Mouse (Mus musculus) stomach, embryonic 14.5 days (tissue): ENCODE data around the gene Mad2l2. TPM values are rescaled to one million over a fixed set of nuclear protein-coding genes. Genes with fewer than 3 reads are reported as not detected.

ENCODE experiments used
- microRNA-seq: library from miRNA; unstranded; fragments of <30 nt; microRNA quantifications from one replicate; pipeline ENCODE4, GENCODE M21; 2016
- polyA plus RNA-seq: library from polyadenylated mRNA; unstranded; fragments of >200 nt; fragmentation: Nextera tagmentation; extraction: Ambion mirVana; gene quantifications from 2 replicates; pipeline ENCODE4 v1.2.1, GENCODE M21; 2014

The Mad2l2 gene
- polyA plus RNA-seq, 1 experiment from 2014 or later, result 51.2 TPM

Small RNA genes lying within 50 kb of the gene (microRNA-seq; reads per million reads assigned to microRNA genes)
- gene Mir7022, result not detected

Other genes with a start within 250 kb of the Mad2l2 start
- 26.5 and 29.8 TPM in 2 replicates for gene Mfn2, start 225.7 kb upstream of the Mad2l2 start, polyA plus RNA-seq
- 53.0 and 56.0 TPM in 2 replicates for gene Plod1, start 193.6 kb upstream of the Mad2l2 start, polyA plus RNA-seq
- 17.6 and 20.0 TPM in 2 replicates for gene 2510039O18Rik, start 189.5 kb upstream of the Mad2l2 start, polyA plus RNA-seq
- not detected in 2 replicates for gene Nppb, start 144.6 kb upstream of the Mad2l2 start, polyA plus RNA-seq
- 1.2 and 2.3 TPM in 2 replicates for gene Nppa, start 129.7 kb upstream of the Mad2l2 start, polyA plus RNA-seq
- gene Clcn6, start 91.6 kb upstream of the Mad2l2 start, polyA plus RNA-seq, result 6.2 and 6.6 TPM in 2 replicates
- gene Mthfr, start 91.3 kb upstream of the Mad2l2 start, polyA plus RNA-seq, result 18.0 and 18.4 TPM in 2 replicates
- gene Agtrap, start 42.4 kb upstream of the Mad2l2 start, polyA plus RNA-seq, result 12.8 and 13.3 TPM in 2 replicates
- gene Draxin, start 314 bp downstream of the Mad2l2 start, polyA plus RNA-seq, result 0.07 and 0.20 TPM in 2 replicates
- 13.9 and 17.6 TPM in 2 replicates for gene Fbxo6, start 21.8 kb downstream of the Mad2l2 start, polyA plus RNA-seq
- 11.9 and 14.2 TPM in 2 replicates for gene Fbxo44, start 30.1 kb downstream of the Mad2l2 start, polyA plus RNA-seq
- gene Fbxo2, start 30.2 kb downstream of the Mad2l2 start, polyA plus RNA-seq, result 1.3 and 1.7 TPM in 2 replicates
- gene Disp3, start 157.6 kb downstream of the Mad2l2 start, polyA plus RNA-seq, result 0.12 and 0.24 TPM in 2 replicates